Mouse (Mus musculus) CD4-positive, CD25-positive, alpha-beta regulatory T cell, adult 4 months (primary cell): Measurements from ENCODE around the gene Dus2. TPM values are rescaled to one million over a fixed set of nuclear protein-coding genes. Genes with fewer than 3 reads are reported as not detected.
A peak's percentile ranks its signal among the peaks of the same experiment; 100 is the strongest.

ENCODE experiments used
- ATAC-seq: one replicate; pipeline ENCODE4 v1.8.0; 2017
- polyA plus RNA-seq, 2 experiments: library from polyadenylated mRNA; unstranded; fragments of 100-300 nt; shearing (Covaris generic); gene quantifications; one replicate each; pipeline ENCODE4 v1.2.1; 2017

Dus2 gene
- polyA plus RNA-seq, 2 experiments from 2014 or later: 24.3 to 30.5 TPM

DNA sequence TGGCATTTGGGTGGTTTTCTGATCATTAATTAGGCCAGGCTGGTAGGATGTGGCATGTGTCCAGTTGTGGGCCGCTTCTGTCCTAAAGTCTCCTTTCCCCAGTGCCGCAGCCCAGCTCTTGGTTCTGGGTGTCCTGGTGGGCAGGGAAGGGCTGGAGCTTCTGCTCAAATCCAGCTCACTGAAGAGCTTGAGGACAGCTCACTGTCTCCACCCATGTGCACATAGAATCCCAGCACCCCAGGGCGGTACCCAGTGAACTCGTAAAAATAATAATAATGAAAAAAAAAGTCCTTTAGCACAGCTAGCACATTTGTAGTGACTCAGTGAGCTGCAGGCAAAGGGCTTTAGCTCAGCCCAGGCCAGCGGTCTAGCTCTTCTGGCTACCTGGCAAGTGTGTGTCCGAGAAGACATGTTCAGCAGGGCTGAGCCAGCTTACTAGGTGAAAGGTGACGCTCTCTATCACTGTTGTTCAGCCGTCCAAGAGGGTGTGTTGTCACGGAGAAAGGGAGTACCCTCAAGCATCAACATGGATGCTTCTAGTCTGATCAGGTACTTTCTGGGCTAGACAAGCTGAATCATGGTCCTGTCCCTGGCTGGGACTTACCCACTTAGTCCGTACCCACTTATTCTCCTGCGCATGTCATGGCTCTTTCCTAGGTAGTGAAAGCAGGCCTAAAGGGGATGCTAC is 55.9 kb downstream of the Dus2 start:
- peak; percentile 37 for ATAC-seq

DNA sequence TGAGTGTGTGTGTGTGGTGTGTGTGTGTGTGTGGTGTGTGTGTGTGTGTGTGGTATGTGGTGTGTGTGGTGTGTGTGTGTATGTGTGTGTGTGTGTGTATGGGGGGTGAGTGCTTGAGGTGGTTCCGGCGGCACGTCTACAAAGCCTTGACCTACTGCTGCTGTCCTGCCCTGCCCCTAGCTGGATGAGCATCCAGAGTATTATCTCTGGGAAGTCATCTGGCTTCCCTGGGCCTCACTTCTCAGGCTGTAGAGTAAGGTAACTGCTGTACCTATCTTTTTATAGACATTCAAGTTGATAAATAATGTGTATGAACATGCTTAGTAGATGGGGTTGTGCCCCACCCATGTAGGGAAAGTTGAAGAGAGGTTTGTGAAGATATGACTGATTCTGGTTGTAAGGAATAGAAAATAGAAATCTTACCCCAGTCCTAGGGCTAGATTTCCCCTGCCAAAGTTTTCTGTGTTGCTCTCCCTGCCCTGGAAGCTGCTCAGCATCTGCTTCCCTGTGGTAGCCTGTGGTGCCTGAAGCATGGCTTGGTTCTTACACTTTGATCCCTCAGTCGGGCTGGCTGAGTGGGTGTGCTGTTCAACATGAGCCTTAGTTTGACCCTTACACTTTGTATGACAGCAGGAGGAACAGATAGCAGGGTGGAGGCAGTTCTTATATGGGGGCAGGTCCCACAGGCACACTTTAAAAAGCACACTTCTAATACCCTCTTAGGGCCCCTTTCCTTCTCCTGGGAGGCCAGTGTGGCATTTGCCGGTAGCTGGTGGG is 56.9 kb downstream of the Dus2 start:
- no peak for ATAC-seq

DNA sequence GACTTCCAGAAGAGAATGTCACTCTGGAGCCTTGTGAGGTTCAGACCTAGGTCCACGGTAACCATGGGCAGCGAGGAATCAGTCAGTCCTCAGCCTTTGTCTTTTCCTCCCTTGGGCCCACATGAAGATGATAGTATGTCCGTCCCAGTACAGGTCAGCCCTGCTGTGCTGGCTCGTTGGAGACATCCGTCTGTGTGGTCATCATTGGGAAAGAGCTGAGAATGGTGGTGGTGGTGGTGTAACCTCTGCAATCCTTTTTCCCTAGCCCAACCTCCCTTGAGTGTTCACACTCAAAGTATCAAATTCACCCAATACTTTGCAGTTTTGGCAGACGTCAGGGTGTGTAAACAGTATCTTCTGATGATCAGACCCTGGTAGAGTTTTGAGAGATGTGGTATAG is 58.7 kb downstream of the Dus2 start:
- no peak for ATAC-seq

DNA sequence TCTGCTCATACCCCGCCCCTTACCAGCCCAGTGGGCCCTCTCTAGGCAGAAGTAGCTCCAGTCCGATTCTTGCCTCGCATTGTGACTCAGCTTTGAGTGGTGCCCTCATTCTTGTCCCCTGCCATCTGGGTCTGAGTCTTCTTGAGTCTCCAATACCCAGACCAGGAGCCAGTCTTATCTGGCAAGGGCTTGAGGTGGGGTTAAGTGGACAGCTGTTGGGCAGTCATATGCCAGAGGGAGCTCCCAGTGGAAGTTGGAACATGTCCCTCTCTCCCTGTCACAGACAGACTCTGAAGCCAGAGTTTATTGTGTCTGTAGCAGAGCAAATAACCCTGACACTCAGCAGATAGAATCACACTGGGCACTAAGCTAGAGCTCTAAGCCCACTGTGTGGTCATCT is 59.9 kb downstream of the Dus2 start:
- ATAC-seq: no peak

DNA sequence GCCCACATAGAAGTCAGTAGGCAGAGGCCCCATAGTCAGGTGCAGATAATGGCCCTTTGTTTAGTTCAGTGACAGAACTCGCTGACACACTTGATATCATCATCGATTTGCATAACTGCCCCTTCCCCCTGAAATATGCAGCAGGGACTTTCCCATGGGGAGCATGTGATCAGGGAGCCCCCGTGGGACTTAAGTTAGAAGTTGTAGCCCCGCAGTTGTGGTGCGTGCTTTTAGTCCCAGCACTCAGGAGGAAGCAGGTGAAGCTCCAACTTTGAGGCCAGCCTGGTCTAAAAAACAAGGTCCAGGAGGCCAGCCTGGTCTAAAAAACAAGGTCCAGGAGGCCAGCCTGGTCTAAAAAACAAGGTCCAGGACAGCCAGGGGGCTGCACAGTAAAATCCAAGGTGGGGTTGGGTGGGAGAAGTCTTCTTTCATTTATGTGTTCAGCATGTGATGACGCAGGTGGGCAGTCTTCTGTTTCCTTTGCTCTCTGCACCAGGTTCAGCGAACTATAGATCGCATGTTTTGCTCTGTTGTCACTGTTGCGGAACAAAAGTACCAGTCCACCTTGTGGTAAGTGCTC is 61.5 kb downstream of the Dus2 start:
- peak; percentile 50 for ATAC-seq

DNA sequence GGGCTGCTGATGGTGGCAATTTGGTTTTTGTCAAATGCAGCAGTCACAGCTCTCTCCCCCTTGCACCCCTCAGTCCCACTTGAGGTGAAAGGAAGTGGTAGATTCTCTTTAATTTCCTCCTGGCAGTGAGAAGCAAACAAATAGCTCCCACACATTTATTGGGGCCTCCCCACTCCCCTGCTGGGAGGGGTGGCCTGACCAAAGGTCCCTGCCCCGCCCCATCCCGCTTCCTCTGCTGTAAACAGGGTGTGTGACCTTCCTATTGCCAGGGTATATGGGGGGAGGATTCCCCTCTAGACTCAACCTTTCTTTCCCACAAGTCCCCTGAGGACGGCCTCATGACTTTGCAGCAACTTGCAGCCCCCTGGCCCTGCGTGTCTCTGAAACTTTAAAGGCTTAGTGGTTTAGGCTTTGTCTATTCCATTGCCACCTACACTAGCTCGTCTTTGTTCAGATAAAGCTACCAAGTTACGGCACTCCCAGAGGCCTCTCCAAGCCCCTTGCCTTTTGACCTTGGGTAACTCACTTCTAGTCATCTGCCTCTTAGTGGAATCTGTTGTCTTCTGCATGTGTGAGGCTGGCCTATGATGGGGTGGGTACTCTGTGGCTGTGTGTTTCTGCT is 63.2 kb downstream of the Dus2 start:
- peak; percentile 51 for ATAC-seq

DNA sequence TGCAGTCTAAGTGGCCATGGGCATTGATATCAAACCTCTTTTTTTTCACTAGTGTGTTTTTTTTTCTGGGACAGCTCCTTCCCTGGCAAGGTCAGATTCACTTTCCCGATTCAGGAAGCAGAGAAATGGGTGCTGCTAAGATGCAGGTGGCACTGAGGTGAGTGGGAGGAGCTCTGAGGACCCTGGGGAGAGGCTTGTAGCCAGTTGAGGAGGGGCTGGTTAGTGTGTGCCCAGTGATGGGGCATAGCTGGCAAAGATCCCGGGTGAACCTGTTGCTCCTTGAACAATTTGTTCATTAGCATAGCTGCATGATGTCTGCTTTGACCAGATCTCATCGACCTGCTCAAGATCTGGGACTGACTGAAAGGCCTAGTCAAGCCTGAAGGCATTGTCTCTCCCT is 63.9 kb downstream of the Dus2 start:
- ATAC-seq: no peak

DNA sequence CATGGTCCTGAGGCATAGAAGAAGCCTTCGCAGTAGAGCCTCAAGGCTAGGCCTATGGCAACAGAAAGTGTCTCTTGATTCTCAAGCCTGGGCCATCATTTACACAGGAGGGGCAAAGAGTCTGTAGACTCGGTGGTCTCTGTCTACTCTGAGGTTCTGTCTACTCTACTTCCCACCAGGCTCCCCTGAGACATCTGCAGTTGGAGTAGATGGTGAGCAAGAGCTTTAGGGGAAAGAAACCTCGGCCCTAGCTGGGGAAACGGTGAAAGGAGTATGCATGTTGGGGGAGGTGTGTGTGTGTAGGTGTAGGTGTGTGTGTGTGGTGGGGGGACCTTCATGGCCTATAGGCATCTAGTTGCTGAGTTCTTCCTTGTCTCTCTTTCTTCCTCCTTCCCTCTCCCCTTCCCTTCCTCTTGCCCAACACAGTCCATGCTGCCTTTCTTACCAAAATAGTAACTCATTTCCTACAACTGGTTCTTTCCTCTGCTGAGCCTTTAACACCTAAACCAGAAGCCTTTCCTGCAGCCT is 65.4 kb downstream of the Dus2 start:
- ATAC-seq: no peak

DNA sequence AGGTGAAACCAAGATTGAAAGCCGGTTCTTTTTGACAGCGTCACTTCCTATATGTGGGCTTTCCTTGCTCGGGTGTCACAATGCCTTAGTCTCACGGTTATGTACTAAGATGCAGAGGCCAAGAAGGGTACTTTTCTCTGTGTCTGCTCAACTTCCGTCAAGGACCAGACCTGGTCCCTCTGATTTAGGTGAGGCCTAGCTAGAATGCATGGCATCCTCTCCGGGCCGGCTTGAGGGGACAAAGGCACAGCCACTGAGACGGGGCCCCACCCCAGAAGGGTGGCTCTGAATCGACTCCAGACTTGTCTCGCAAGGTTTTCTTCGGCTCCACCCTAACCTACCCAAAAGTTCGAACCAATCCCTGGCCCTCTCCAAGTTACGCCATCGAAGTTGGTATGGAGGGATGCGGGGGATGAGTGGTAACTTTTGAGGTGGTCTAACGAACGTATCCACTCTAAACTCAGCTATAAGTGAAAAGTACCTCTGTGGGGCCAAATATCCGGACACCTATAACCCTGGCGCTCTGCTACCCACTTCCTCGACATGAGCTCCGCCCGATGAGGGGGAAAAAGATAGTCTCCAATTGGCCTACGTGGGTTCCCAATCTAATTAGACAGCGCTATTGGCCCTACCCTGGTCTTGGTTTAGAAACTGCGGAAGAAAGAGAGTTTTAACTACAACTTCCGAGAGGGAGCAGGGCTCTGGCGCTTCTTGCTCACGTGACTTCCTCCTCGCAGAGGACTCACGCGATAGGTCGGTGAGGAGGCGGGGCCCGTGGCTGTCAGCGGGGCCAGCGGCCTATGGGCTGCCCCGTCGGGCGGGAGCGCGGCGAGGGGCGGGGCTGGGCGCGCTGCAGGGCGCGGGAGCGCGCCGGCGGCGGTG is 67.8 kb downstream of the Dus2 start, which contains the start of gene Nfatc3:
Gene Nfatc3, plus strand, starts transcription at position 110 of the 882 bp plus-strand sequence.
- peak; percentile 76 for ATAC-seq

DNA sequence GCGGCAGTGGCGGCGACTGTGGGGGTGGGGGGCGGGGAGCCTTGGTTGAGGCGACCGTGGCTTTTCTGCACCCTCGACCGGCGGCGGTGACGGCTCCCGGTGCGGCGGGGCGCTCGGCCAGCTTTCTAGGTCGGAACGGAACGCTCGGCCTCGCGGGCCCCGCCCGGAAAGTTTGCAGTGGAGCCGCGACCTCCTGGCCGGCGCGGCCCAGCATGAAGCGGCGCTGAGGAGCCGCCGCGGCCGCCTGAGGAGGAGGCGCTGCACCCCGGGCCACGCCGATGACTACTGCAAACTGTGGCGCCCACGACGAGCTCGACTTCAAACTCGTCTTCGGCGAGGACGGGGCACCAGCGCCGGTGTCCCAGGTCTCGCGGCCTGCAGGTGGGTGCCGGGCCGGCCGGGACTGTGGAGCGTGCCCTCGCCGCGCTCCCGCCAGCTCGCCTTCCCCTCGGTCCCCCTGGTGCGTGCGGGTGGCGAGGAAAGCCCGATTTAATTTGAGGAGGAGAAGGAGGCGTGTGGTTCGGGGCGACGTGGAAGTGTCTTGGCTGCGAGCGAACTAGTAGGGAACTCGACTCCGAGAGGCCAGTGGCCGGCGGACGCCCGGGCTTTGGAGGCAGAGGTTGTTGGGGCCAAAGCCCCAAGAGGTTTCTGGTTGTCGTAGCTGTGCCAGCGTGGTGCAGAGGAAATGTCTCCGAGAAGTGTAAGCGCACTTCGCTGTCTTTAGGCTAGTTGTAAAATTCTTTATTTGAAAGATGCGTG is 68.7 kb downstream of the Dus2 start:
- ATAC-seq: peak; percentile 2

DNA sequence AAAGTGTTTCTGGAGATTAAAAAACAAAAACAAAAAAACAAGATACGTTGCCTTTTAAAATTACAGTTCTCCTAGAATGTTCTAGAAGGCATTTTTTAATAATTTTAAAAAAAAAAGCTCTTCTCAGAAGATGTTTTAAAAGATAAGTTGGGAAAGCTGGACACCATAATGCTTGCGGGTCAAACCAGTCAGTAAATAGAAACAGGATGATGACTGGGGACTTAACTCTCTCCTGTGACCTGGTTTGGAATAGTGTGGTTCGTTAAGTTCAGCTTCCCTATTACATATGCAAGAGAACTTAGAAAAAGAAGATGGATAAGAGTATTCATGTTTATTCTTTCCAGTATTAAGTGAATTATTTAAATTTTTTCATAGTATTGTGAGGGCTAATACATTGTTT is 69.4 kb downstream of the Dus2 start:
- no peak for ATAC-seq

DNA sequence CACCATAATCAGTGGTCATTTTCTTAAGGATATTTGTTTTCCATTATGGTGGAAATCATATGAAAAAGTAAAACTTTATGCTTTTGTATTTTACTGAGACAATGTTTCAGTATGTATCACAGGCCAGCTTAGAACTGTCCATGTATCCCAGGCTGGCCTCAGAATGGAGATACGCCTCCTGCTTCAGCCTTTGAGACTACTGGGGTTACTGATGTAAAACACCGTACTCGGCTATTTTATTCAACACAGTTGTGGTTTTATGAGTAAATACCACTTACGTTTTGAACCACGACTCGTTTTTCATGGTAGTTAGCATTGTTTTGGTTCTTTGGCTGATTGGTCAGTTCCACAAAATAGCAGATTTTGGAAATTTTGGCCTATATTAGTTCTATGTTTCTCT is 70.5 kb downstream of the Dus2 start:
- ATAC-seq: no peak

DNA sequence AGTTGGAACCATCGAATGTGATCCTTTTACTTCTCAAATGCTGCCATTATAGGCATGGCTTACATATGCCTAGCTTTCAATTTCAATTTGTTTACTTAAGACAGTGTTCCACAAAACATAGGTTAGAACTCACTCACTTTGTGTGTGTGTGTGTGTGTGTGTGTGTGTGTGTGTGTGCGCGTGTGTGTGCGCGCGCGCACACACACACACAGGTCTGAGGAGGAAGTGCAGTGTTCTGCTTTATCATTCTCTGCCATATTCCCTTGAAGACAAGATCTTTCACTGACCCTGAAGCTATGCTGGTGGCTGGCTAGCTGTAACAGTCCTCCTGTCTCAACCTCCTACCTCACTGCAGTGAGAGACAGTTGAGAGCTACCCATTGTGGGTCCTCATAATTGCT is 71.9 kb downstream of the Dus2 start:
- no peak for ATAC-seq

DNA sequence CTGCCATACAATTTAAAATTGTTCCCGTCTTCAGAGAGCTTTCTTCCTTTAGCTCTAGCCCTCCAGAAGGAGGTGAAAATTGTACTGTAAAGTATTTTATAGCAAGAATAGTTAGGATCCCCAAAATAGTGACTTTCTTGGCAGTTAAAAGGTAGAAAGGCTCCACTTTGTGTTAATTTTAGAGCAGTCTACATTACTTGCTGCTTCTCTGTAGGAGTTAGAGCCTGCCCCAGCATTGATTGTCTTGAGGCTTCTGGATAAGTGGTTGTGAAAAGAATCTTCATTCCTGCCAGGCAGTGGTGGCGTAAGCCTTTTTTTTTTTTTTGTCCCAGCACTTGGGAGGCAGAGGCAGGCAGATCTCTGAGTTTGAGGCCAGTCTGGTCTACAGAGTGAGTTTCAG is 75.6 kb downstream of the Dus2 start:
- ATAC-seq: no peak

DNA sequence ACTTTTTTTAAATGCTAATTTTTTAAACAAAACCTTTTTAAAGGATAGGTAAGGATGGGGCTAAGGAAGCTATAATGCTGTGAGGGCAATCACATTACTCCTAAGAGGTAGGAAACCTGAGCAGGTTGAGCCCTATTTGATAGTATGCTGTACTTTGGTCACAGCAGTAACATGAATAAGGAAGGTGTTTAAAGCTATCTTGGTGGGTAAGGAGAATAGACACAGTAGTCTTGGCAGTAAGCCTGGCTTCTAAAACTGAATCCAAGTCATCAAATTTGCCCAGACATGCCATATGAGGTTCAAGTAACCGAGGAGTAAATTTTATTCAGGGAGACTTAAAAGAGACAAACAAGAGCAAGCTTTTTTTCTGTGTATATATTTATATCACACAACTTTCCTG is 78.4 kb downstream of the Dus2 start:
- ATAC-seq: no peak

DNA sequence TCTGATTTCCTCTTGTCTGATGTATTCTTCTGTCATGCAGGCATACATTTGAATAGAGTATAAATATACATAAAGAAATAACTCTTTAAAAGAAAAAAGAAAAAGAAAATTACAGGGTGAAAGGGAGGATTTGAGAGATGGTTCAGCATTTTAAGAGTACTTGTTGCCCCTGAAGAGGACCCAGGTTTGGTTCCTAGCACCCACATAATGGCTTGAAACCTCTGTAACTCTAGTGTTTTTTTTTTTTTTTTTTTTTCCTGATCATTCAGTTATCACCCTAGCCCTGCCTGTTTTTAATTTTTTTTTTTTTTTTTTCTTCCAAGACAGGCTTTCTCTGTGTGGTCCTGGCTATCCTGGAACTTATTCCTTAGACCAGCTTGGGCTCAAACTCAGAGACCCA is 81.0 kb downstream of the Dus2 start:
- ATAC-seq: no peak

DNA sequence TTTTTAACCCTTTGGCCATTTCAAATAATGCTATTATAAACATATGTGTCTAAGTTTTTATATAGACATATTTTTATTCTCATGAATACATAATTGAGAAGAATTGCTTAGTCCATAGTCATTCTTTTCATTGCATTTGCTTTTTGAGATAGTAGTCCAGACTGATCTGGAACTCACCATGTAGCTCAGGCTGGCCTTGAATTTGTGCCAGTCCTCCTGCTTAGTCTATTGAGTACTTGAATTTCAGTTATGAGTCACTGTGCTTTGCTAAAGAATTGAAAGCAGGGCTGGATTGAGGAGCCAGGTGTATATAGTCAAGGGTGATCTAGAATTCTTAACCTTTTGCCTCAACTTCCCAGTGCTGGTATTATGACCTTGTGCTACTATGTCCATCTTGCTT is 83.1 kb downstream of the Dus2 start:
- ATAC-seq: no peak

DNA sequence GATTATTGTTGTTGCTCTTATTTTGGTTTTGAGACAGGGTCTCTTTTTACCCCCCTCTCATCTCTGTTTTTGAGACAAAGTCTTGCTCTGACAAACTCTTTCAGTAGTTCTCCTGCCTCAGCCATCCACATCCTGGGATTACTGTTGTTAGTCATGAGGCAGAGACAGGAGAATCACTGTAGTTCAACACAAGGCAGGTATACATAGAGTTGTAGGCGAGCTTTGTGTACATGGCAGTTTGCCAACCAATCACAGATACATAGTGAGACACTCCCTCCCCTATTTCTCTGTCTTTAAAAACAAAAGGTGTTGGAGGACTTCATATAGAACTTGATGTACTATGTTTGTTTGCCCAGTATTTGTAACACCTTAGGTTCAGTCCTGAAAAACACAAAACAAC is 83.5 kb downstream of the Dus2 start:
- no peak for ATAC-seq

DNA sequence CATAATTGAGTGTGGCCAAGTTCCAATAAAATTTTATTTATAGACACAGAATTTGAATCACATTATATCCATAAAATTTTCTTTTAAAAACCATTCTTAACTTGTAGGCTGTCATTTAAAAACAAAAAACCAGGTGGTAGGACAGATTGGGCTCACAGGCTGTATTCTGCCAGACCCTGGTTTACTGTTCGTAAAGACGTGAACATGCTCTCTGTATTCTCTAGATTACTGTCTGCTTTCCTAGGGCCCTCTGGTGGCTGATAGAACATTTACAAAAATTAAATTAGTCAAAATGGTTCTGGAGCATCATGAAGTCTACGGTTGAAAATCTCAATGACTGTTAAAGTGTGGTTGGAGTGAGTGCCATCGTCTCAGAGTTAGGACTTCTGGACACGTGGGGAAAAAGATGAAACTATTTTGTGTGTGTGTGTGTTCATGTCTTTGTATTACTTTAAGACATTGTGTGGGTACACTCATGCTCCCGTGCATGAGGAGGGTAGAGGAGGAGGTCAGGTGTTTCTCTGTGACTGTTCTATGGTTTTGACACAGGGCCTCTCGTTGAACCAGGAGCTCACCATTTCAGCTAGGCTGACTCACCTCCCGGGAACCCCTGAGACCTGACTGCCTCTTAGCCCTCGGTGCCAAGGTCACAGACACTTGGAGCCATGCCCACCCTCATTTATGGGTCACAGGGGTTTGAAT is 84.2 kb downstream of the Dus2 start:
- peak; percentile 74 for ATAC-seq

DNA sequence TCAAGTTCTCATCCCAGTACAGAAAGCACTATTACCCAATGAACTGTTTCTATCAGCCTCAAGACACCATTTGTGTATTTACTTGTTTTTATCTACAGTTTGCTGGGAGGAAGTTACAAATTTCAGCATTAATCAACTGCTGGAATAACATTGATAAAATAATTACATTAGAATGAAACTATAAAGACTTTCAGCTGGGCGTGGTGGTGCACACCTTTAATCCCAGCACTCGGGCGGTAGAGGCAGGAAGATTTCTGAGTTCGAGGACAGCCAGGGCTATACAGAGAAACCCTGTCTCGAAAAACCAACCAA is 84.7 kb downstream of the Dus2 start:
- no peak for ATAC-seq

DNA sequence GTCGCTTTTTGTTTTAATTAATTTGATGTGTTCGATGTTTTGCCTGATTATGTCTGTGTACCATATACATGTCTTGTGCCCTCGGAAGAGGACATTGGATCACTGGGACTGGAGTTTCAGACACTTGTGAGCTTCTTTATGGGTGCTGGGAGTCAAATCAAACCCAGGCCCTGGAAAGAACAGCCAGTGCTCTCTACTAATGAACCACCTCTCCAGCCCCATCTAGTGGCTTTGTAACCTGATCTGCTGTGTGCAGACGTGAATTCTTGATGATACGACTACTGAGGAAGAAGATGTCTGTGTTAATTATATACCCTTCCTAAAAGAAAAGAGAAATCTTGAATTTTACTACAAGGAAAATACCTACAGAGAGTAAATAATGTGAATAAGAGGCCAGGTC is 85.5 kb downstream of the Dus2 start:
- ATAC-seq: peak; percentile 50
